Mouse (Mus musculus): ENCODE results near the gene Ddi2. TPM values are rescaled to one million over a fixed set of nuclear protein-coding genes. Genes with fewer than 3 reads are reported as not detected.
A peak's percentile ranks its signal among the peaks of the same experiment; 100 is the strongest.

The Ddi2 gene
- total RNA-seq, 2 experiments from 2014 or later, result 32.7 to 32.9 TPM

GRCm38 (mm10) chr4:141746578-141747346, 23.5 kb upstream of the Ddi2 start, which contains the start of gene Agmat:
Agmat (plus strand) TSS chr4:141746672.
- ATAC-seq (replicated peaks; ENCODE audit: poor library complexity, severe bottlenecking), result peak; percentile 17; the same call in 1 of the 2 replicates

- no peak for ATAC-seq (replicated peaks; ENCODE audit: poor library complexity, severe bottlenecking)
Observed at GRCm38 (mm10) chr4:141742381-141742780, 19.2 kb upstream of the Ddi2 start.

- no peak for ATAC-seq (replicated peaks; ENCODE audit: poor library complexity, severe bottlenecking)
Observed at GRCm38 (mm10) chr4:141741856-141742255, 18.6 kb upstream of the Ddi2 start.

- ATAC-seq (replicated peaks; ENCODE audit: poor library complexity, severe bottlenecking), result no peak
Observed at GRCm38 (mm10) chr4:141738015-141738414, 14.8 kb upstream of the Ddi2 start.

- peak; percentile 68 for ATAC-seq (replicated peaks; ENCODE audit: poor library complexity, severe bottlenecking)
Observed at GRCm38 (mm10) chr4:141736856-141737255, 13.6 kb upstream of the Ddi2 start.

GRCm38 (mm10) chr4:141735206-141735560, 12.0 kb upstream of the Ddi2 start:
- ATAC-seq (replicated peaks; ENCODE audit: poor library complexity, severe bottlenecking), result no peak

- ATAC-seq (replicated peaks; ENCODE audit: poor library complexity, severe bottlenecking), result peak; percentile 98
Observed at GRCm38 (mm10) chr4:141734446-141735205, 11.4 kb upstream of the Ddi2 start.

- ATAC-seq (replicated peaks; ENCODE audit: poor library complexity, severe bottlenecking), result no peak
Observed at GRCm38 (mm10) chr4:141731766-141732165, 8.5 kb upstream of the Ddi2 start.

- no peak for ATAC-seq (replicated peaks; ENCODE audit: poor library complexity, severe bottlenecking)
Observed at GRCm38 (mm10) chr4:141730401-141730800, 7.2 kb upstream of the Ddi2 start.

- no peak for ATAC-seq (replicated peaks; ENCODE audit: poor library complexity, severe bottlenecking)
Observed at GRCm38 (mm10) chr4:141729266-141729665, 6.0 kb upstream of the Ddi2 start.

GRCm38 (mm10) chr4:141725738-141726137, 2.5 kb upstream of the Ddi2 start:
- ATAC-seq (replicated peaks; ENCODE audit: poor library complexity, severe bottlenecking), result no peak

GRCm38 (mm10) chr4:141725277-141725676, 2.1 kb upstream of the Ddi2 start:
- no peak for ATAC-seq (replicated peaks; ENCODE audit: poor library complexity, severe bottlenecking)

- ATAC-seq (replicated peaks; ENCODE audit: poor library complexity, severe bottlenecking), result peak; percentile 27
Observed at GRCm38 (mm10) chr4:141724594-141724993, 1.4 kb upstream of the Ddi2 start.

- no peak for ATAC-seq (replicated peaks; ENCODE audit: poor library complexity, severe bottlenecking)
Observed at GRCm38 (mm10) chr4:141723673-141724068, 452 bp upstream of the Ddi2 start.

GRCm38 (mm10) chr4:141721961-141722360, 1.3 kb downstream of the Ddi2 start:
- peak; percentile 29 for ATAC-seq (replicated peaks; ENCODE audit: poor library complexity, severe bottlenecking)

- peak; percentile 36; the same call in 1 of the 2 replicates for ATAC-seq (replicated peaks; ENCODE audit: poor library complexity, severe bottlenecking)
Observed at GRCm38 (mm10) chr4:141720761-141721523, 2.3 kb downstream of the Ddi2 start.

GRCm38 (mm10) chr4:141719304-141719703, 3.9 kb downstream of the Ddi2 start:
- no peak for ATAC-seq (replicated peaks; ENCODE audit: poor library complexity, severe bottlenecking)

GRCm38 (mm10) chr4:141717633-141718032, 5.6 kb downstream of the Ddi2 start:
- peak; percentile 28 for ATAC-seq (replicated peaks; ENCODE audit: poor library complexity, severe bottlenecking)

GRCm38 (mm10) chr4:141715027-141715426, 8.2 kb downstream of the Ddi2 start:
- peak; percentile 33 for ATAC-seq (replicated peaks; ENCODE audit: poor library complexity, severe bottlenecking)

- ATAC-seq (replicated peaks; ENCODE audit: poor library complexity, severe bottlenecking), result peak; percentile 88
Observed at GRCm38 (mm10) chr4:141713598-141714142, 9.5 kb downstream of the Ddi2 start.
